Mouse (Mus musculus): ENCODE measurements around the gene Tns1.

GRCm38 (mm10) chr1:73911981-73912380 lies 212.3 kb downstream of the Tns1 start:
- no peak for TF ChIP-seq CTCF (IDR thresholded peaks at IDR 0.05)
- TF ChIP-seq EP300 (IDR thresholded peaks at IDR 0.05; ENCODE audit: insufficient read depth, low read depth, low read length), result no peak
- TF ChIP-seq POLR2A (IDR thresholded peaks at IDR 0.05; ENCODE audit: insufficient read depth, low read depth, low read length), result no peak

Data from heart, adult 2 months (tissue).